Mouse (Mus musculus): ENCODE data around the gene Sh2b1. TPM values are rescaled to one million over a fixed set of nuclear protein-coding genes. Genes with fewer than 3 reads are reported as not detected.

The Sh2b1 gene
- polyA plus RNA-seq, 1 experiment, result 76.8 TPM

DNA sequence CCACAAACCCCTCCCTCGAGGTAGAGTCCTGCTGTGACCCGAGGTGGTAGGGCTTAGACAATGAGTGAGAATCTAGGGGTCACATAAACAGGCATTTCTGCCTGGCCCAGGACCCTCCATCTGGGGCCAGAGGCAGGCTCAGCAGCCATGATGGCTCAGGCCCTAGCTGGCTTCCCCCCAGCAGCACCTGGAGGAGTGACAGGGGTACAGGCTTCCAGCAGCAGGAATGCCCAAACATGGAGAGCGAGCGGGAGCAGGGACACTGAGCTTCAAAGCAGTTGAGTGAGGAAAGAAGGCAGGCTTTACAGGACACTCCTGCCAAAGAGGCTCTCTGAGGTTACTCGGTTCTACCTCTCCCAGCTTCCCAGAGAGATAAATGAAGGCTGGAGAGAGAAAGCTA lies 10.4 kb downstream of the Sh2b1 start:
- no peak for TF ChIP-seq GATA1 (IDR thresholded peaks at IDR 0.05; ENCODE audit: low read length)

DNA sequence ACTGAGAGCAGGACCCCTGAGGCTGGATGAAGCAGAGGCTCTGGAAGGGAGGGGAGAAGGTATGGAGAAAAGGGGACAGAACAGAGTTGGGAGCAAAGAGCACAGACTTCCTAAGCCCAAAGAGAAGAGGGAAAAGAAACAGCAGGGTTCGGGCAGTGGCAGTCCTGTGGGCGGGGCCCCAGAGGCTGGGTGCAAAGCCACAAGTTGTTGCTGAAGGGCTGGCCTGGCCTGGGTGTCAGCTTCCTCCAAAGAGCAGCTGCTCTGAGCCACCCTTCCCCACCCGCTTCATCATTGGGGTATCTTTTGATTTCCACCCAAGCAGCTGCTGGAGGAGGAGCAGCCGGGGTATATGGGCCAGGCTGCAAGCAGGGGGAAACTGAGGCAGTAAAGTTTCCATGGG lies 11.1 kb downstream of the Sh2b1 start:
- no peak for TF ChIP-seq GATA1 (IDR thresholded peaks at IDR 0.05; ENCODE audit: low read length)

DNA sequence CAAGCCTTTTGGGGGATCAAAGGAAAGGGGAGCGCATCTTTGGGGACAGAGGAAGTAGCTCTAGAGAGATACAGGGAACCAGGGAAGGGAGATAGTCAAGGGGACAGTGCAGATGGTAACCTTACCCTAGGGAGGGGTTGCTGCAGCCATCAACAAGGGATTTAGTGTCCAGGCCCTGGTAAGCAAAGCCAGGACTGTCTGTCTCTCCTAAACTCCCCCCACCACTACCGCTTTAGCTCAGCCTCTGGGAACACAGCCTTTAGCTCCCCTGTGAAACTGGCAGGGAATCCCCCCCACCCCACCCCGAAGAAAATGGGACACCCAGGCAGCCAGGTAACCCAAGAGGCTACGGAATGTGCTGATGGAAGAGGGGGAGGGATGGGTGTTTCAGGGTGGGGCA lies 11.7 kb downstream of the Sh2b1 start:
- no peak for TF ChIP-seq GATA1 (IDR thresholded peaks at IDR 0.05; ENCODE audit: low read length)

DNA sequence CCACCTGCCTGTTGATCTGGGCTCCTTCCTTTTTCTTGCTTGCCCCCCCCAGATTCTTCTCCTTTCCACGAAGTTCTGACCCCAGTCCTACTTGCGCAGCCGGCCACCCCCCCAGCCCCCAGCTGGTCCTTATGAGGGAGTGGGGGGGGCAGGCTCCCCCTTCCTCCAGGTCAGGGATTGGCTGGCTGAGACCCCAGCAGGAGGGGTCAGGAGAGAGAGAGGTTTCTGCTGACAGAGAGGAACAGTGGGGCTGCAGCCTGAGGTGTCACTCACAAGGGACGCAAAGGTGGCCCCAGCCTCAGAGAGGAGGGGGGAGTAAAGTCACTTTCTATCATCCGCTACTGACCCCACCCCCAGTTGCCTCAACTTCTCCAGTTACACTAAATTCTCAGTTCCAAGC lies 12.2 kb downstream of the Sh2b1 start, which contains the start of gene Atp2a1:
Atp2a1 (minus strand) TSS at position 105 of the 400 bp plus-strand sequence.
- TF ChIP-seq GATA1 (IDR thresholded peaks at IDR 0.05; ENCODE audit: low read length), result no peak

DNA sequence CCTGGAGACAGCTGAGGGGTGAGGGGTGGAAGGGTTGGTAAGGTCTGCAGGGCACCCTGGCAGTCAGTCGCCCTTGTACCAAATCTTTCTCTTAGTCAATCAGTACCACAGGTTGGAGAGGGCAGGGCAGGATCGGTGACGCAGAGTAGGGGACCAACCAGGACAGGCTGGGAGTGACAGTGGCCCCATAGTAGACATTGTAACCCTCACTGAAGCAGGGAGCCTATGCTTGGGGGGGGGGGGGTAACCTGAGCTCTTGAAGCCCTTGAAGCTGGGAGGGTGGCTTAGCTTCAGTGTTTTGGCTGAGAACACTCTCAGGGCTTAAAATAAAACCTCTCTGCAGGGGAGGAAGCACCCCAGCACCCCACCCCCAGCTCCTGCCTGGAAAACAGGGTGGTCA lies 13.6 kb downstream of the Sh2b1 start:
- TF ChIP-seq GATA1 (IDR thresholded peaks at IDR 0.05; ENCODE audit: low read length), result no peak

DNA sequence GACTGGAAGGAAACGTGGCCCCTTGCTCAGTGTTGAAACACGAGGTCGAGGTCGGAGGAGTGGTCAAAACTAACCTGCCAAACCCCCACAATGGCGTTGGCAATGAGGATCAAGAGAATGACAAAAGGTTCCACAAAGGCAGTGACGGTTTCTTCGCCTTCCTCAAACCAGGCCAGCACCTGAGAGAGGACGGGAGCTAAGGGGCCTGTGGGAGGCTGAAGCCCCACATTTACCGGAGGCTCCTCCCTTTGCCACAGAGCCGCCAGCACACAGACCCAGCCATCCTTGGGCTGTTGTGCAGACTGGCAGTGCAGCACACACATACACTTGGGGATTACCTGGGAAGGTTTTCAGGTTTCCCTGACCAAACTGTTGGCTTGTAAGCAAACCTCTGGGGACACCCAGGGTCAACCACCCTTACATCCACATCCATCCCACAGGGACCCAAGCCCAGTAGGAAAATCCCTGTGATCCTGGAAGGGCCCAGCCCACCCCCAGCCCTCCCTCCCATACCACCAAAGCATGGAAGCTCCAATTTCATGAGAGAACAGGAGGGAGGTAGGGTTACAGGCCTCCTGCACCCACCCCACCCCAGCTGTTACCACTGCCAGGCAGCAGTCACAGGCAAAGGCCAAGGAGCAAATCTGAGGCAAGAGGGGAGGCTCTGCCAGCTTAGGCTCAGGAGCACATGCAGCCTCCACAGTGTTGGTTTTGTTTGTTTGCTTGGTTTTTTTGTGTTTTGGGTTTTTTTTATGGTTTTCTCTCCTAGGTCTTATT lies 14.4 kb downstream of the Sh2b1 start:
- TF ChIP-seq GATA1 (IDR thresholded peaks at IDR 0.05; ENCODE audit: low read length), result no peak

DNA sequence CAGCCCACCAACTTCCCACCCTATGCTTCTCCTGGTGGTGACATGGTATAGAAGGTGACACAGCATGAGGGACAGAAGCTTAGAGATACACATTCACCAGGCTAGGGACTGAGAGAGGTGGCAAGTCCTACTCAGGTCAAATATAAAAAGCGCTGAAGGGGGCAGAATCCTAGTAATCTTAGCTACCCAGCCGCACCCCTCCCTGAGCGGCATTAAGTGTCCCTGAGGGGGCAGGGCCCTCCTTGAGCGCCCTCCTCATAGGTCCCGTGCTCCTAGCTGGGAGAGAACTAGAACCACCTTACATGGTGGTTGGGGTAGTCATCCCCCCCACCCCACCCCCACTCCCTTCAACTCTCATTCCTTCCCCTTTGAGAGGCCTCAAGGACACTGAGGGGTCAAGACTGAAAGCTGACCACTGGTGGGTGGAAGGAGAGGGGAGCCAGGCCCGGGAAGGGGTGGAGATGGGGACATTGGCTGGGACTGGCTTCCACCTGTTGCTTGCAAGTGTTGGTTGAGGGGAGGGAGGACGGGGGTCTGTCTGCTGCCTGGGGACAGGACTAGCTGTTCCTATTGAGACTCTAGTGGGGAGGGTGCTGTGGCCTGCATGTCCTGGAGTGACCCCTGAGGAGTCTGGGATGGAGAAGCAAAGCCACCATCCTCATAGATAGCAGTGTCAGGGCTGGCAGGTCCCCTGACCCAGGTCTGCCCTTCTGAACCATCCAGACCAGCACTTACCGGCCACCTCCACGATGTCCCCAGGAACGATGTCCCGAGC lies 16.2 kb downstream of the Sh2b1 start:
- TF ChIP-seq GATA1 (IDR thresholded peaks at IDR 0.05; ENCODE audit: low read length), result no peak

DNA sequence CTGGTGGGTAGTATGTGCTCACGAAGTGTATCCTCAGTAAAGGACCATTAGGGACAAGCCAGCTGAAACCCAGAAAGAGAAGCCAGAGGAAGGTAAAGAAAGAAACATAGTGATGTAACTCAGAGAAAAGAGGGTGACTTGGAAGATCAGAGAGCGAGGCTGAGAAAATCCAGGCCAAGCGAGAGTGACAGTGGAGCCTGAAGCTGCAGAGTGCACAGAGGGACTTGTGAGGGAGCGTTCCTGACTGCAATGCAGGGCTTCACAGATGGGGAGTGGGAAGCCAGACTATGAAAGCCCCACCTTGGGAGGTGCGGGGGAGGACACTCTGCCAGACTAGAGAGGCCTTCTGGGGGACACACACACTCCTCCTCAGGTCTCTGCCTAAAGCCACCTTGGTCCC lies 17.0 kb downstream of the Sh2b1 start:
- TF ChIP-seq GATA1 (IDR thresholded peaks at IDR 0.05; ENCODE audit: low read length), result no peak

DNA sequence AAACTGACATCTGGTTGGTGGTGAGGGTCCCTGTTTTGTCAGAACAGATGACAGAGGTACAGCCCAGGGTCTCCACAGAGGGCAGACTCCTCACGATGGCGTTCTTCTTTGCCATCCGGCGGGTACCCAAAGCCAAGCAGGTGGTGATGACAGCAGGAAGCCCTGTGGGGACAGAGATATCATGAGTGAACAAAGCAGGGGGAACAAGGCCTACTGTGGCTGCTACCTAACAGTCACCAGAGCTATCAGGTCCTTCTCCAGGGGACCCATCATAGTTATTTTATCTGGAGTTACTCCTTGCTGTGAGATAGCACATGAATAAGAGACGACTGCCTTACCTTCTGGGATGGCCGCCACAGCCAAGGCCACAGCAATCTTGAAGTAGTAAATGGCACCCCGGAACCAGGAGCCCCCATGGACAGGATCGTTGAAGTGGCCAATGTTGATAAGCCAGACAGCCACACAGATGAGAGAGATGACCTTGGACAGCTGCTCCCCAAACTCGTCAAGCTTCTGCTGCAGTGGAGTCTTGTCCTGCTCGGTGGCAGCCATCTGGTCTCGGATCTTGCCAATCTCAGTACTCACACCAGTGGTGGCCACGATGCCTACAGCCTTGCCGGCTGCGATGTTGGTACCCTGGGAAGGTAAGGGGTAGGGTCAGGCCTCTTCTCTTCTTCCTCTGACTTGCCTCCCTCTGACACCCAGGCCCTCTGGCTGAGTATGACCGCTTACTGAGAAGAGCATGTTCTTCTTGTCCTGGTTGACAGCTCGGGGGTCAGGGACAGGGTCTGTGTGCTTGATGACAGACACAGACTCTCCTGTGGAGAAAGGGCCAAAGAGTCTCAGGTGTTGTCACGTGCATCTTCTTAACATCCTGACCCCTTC lies 18.6 kb downstream of the Sh2b1 start:
- no peak for TF ChIP-seq GATA1 (IDR thresholded peaks at IDR 0.05; ENCODE audit: low read length)

DNA sequence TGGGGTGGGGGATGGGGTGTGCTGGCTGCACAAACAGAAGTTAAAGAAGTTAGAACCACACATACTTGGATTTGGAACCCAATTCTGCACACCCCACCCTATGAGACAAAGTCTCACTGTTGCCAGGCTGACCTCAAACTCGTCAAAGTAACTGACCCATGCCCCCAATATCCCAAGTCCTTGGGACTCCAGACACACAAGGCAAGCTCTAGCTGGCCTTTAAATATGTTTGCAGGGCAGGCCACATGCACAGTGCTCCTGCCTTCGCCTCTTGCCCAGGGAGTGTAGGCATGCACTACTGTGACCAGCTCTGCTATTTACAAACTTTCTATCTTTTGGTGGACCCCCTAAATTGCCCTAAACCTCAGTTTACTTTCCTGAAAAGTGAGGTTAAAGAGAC lies 20.0 kb downstream of the Sh2b1 start:
- TF ChIP-seq GATA1 (IDR thresholded peaks at IDR 0.05; ENCODE audit: low read length), result no peak

DNA sequence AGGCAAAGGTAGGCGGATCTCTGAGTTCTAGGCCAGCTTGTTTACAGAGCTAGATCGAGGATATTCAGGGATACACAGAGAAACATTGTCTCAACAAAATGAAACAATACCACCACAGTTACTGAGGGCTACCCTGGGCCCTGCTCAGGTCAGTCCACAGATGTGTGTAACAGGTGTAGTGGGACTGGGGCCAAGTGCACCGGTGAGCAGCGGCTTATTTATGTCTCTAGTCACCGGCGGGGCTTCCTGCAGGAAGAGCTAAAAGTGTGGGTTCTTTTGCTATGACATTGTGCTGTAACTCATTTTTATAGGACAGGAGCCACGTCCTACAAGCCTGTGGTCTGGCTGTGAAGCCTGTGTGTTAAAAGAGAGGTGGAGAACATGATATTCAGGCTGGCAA lies 21.4 kb downstream of the Sh2b1 start:
- no peak for TF ChIP-seq GATA1 (IDR thresholded peaks at IDR 0.05; ENCODE audit: low read length)

DNA sequence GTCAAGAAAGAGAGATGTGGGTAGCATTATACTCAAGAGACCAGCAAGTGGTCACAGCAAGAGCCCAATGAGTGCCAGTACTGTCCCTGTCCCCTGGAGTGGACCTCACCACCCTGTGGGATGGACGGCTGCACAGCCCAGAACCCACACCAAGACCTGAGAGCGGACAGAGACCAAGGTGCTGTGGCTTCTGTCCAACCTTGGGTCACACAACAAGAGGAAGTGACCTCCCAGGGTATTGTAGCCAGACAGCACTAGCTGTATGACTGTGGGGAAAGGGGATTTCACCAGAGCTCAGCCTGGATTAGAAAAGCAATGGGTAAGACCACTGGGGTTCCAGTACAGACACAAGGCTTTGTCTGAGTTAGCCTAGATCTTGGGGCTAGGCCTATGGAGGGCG lies 23.0 kb downstream of the Sh2b1 start:
- no peak for TF ChIP-seq GATA1 (IDR thresholded peaks at IDR 0.05; ENCODE audit: low read length)

DNA sequence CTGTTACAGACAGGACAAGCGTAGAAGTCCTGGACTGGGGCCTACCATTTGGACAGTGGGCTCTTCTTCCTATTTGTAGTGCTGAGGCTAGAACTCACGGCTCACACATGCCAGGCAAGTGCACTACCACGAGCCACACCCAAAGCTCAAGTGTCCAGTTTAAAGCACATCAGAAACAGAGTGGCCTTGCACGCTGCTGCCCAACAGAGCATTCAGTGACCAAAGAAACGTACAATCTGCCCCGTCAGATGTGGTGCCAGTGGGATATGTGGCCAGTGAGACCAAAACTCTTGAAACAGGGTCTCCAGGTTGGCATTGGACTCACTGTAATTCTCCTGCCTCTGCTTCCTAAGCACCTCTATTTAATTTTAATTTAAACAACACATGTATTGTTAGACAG lies 24.6 kb downstream of the Sh2b1 start:
- no peak for TF ChIP-seq GATA1 (IDR thresholded peaks at IDR 0.05; ENCODE audit: low read length)

DNA sequence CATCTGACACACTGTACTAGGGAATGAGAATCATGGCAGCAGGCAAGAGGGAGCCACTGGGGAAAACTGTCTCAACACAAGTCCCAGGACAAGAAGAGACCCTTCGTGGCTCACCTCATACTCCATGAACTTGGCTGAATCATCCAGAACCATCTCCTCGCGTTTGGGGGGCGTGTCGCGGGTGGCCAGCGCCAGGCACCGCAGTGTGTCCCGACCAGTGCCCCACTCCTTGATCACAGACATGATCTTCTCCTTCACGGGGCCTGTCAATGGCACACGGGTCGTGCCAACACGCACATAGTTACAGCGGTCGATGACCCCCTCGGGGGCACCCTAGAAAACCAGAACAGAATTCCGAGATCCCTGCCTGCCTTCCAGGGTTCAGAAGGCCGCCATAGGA lies 25.2 kb downstream of the Sh2b1 start:
- TF ChIP-seq GATA1 (IDR thresholded peaks at IDR 0.05; ENCODE audit: low read length), result no peak

DNA sequence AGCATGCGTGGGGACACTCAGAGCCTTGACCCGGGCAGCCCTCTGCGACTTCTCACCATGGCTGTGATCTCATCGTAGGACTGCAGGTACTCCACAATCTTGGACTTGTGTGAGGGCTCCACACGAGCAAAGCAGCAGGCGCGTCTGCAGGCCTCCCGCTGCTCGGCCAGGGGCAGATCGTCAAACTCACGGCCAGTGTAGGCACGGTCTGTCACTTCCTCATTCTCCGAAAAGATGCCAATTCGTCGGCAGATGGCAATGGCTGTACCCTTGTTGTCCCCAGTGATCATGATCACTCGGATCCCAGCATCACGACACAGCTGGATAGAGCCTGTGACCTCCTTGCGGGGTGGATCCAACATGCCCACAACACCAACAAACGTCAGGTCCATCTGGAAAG lies 26.7 kb downstream of the Sh2b1 start:
- TF ChIP-seq GATA1 (IDR thresholded peaks at IDR 0.05; ENCODE audit: low read length), result no peak

DNA sequence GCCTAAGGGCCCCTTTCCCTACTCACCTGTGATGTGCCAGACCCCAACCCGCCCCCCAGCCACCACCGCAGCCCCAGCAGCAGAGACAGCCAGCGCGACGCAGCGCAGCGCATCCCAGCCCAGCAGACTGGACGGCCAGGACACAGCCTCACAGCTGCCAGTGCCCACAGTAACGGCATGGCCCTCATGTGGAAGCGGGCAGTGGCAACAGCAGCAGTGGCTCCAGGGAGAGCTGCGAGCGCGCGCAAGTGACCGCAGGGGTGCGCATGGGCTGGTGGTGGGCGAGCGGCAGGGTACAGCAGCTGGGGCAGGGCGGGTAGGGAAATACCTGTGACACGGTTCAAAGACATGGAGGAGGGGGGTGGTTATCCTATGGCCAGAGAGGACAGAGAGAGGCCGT lies 29.0 kb downstream of the Sh2b1 start:
- no peak for TF ChIP-seq GATA1 (IDR thresholded peaks at IDR 0.05; ENCODE audit: low read length)
